Mouse (Mus musculus) cortical plate, adult 2 months (tissue): Measurements from ENCODE around the gene Lrrc3b.

Source experiments
- CTCF ChIP-seq: fragments of 200-500 bp; IDR thresholded peaks from 2 replicates; pipeline ENCODE4 v1.5.1; 2011; ENCODE audit warnings: mild to moderate bottlenecking, control low read depth, low read length; ENCODE audit not compliant: insufficient read depth; ENCODE audit errors: extremely low read depth
- POLR2A ChIP-seq: fragments of 200-500 bp; IDR thresholded peaks from 2 replicates; pipeline ENCODE4 v1.6.1; 2011; ENCODE audit warnings: mild to moderate bottlenecking, low read length, control low read depth; ENCODE audit not compliant: insufficient read depth; ENCODE audit errors: extremely low read depth

DNA sequence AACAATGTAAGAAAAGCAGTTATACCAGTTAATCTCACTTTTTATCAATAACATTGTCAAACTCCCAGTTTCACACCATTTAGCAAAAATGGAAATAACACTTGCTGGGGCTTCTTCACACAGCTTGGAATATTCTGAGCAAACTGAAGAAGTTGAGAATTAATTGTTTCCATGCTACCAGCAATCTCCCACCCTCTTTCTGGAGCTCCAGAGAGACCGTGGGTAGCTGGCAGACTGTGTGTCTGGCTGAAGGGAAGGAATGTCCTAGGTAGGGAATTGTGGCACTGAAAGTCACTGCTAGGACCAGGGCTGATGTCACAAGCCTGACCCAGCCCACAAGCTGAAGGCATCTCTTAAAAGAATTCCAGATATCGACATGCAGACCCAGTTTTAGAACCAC lies 53.3 kb downstream of the Lrrc3b start:
- TF ChIP-seq CTCF (no peak), POLR2A (no peak)
